Mouse (Mus musculus): ENCODE measurements around the gene Tmem223. TPM values are rescaled to one million over a fixed set of nuclear protein-coding genes. Genes with fewer than 3 reads are reported as not detected.
A peak's percentile ranks its signal among the peaks of the same experiment; 100 is the strongest.

The Tmem223 gene
- total RNA-seq, 1 experiment from 2014 or later: 15.5 TPM

DNA sequence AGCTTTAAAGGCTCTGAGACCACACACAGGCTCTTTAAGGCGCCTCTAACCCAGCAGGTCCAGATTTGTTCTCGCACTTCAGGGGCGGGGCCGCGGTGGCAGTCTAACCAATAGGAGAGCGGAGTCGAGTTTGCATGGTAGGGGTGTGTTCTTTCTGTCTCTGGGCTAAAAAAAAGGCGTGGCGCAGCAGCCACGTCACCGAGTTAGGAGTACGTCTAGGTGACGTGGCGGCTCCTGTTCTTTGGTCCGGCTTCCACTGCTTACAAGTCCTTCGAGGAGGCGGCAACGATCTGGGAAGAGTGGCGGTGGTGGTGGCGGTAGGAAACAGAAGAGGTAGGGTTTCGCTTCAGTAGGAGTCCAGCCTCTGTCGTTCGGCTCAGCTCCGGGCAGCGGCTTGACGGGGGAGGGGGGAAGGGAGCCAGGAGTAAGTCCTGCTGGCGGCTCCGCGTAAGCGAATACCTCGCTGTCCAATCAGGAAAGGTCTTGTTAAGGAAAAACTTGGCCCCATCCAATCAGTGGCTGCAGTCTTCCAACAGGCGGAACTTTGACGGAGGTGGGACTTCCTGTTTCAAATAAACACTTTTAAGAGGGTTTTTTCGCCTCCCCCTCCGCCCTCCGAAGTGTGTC, 29.4 kb upstream of the Tmem223 start, which contains the start of gene Stx5a:
Gene Stx5a, plus strand, starts transcription at position 171 of the 627 bp plus-strand sequence.
- ATAC-seq (ENCODE audit: extremely low read depth, insufficient number of reproducible peaks, low FRiP score, poor library complexity, severe bottlenecking): peak; percentile 93

GRCm38 (mm10) chr19:8742176-8742575, 28.6 kb upstream of the Tmem223 start:
- ATAC-seq (ENCODE audit: extremely low read depth, insufficient number of reproducible peaks, low FRiP score, poor library complexity, severe bottlenecking): no peak

DNA sequence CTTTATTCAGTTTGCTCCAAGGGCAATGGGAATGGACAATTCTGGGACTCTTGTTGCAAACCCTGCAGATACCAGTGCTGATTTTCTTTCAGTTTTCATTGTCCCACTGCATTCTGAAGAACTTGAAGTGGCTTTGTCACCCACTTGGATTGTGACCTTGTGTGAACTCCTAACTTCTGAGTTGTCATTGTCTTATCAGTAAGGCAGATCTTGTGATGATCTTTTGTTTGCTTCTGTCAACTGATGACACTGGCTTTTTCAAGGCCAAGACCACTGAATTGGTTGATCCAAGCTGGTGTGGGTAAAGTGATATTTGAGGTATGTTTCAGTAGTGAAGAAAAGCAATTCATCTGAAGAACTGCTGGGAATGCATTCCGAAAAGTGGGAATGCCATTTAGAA, 25.4 kb upstream of the Tmem223 start:
- ATAC-seq (ENCODE audit: extremely low read depth, insufficient number of reproducible peaks, low FRiP score, poor library complexity, severe bottlenecking): no peak

DNA sequence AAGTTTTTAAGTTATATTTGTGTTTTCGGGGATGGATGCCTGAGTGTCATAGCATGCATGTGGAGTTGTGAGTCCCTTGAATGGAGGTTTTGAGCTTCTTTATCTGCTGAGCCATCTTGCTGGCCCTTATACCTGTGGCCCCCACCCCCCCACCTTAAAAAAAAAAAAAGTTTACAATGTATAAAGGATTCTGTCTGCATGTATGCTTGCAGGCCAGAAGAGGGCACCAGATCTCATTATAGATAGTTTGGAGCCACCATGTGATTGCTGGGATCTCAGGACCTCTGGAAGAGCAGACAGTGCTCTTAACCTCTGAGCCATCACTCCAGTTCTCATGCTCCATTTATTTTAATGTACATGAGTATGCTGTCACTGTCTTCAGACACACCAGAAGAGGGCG, 23.4 kb upstream of the Tmem223 start:
- no peak for ATAC-seq (ENCODE audit: extremely low read depth, insufficient number of reproducible peaks, low FRiP score, poor library complexity, severe bottlenecking)

GRCm38 (mm10) chr19:8755652-8756051, 15.1 kb upstream of the Tmem223 start:
- no peak for ATAC-seq (ENCODE audit: extremely low read depth, insufficient number of reproducible peaks, low FRiP score, poor library complexity, severe bottlenecking)

DNA sequence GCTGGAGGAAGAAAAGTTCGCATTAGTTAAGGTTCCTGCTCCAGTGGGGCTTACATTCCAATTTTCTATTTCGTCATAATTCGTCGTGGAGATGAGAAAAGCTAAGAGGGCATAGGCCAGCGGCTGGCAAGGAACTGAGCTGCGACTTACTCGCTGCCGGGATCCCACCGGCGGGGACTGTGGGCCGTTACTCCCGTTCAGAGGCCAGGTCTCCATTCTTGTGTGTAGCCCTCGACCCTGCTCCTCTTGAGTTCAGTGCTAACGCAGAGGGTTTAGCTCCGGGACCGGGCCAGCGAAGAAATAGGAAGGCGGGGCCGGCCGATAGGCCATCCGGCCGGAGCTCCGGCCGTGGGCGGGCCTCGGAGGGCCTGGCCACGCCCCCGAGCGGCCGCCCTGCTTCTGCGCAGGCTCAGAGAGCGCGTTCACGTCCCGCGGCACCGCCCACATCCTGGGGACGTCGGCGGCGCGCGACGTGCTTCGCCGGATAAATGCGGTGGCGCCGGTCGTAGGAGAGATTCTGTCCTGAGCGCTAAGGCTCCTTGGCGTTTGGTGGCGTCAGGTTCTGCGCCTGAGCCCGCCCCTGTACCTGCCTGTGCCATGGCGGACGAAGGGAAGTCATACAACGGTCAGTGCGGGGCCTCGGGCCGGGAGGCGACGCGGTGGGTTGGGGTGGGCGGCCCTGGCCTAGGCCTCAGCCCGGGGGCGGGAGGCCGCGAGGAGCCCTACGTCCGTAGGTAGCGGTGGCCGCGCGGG, 14.0 kb upstream of the Tmem223 start, which contains the start of gene Nxf1:
Gene Nxf1, plus strand, starts transcription at position 439 of the 753 bp plus-strand sequence.
- ATAC-seq (ENCODE audit: extremely low read depth, insufficient number of reproducible peaks, low FRiP score, poor library complexity, severe bottlenecking): peak; percentile 92

DNA sequence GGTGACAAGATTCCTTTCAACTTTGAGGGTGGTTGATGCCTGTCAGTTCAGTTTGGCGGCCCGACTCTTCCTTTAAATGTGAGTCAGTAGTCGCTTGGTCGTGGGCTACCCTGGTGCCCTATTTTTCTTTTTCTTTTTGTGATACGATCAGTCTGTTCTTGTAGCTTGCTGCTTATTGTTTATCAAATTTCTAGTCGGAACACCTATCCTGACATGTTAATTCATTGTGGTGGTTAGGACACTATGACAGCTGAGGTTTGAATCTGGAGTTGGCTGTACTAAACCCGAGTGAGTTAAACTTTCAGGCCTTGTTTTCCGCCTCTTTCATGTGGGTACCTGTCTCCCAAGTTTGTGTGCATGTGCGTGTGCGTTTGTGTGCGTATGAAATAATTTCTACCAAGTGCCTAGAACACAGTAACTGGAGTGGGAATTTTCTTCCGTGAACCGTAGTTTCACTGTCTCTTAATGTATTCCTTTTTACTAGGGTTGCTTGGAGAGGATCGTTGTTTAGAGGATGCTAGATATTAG, 13.3 kb upstream of the Tmem223 start:
- ATAC-seq (ENCODE audit: extremely low read depth, insufficient number of reproducible peaks, low FRiP score, poor library complexity, severe bottlenecking): no peak

DNA sequence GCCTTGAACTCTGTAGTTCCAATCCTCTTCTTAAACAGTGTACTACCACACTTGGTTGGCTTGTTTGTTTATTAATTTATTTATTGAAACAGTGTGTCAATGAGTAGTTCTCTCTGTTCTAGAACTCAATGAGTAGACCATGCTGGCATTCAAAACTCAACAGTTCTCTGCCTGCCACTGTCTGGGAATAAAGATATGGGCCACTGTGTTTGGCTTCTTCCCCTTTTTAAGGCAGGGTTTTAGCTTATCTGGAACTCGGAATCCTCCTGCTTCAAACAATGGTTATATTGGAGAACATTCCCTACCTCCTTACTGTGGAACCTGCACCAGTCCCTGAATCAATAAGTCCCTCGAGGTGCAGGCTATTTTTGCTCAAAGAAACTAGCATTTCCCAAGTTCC, 11.9 kb upstream of the Tmem223 start:
- ATAC-seq (ENCODE audit: extremely low read depth, insufficient number of reproducible peaks, low FRiP score, poor library complexity, severe bottlenecking): no peak

GRCm38 (mm10) chr19:8760757-8761156, 10.0 kb upstream of the Tmem223 start:
- ATAC-seq (ENCODE audit: extremely low read depth, insufficient number of reproducible peaks, low FRiP score, poor library complexity, severe bottlenecking): no peak

GRCm38 (mm10) chr19:8763276-8763675, 7.5 kb upstream of the Tmem223 start:
- no peak for ATAC-seq (ENCODE audit: extremely low read depth, insufficient number of reproducible peaks, low FRiP score, poor library complexity, severe bottlenecking)

- ATAC-seq (ENCODE audit: extremely low read depth, insufficient number of reproducible peaks, low FRiP score, poor library complexity, severe bottlenecking): no peak
These were observed 5.2 kb upstream of the Tmem223 start for GRCm38 (mm10) chr19:8765562-8765961.

- ATAC-seq (ENCODE audit: extremely low read depth, insufficient number of reproducible peaks, low FRiP score, poor library complexity, severe bottlenecking): no peak
These were observed 2.2 kb downstream of the Tmem223 start for GRCm38 (mm10) chr19:8772996-8773395.

- ATAC-seq (ENCODE audit: extremely low read depth, insufficient number of reproducible peaks, low FRiP score, poor library complexity, severe bottlenecking): no peak
These were observed 2.6 kb downstream of the Tmem223 start for GRCm38 (mm10) chr19:8773409-8773808.

- ATAC-seq (ENCODE audit: extremely low read depth, insufficient number of reproducible peaks, low FRiP score, poor library complexity, severe bottlenecking): peak; percentile 91
These were observed 3.5 kb downstream of the Tmem223 start, which contains the start of gene Tmem179b for GRCm38 (mm10) chr19:8774086-8774835. Tmem179b (minus strand) TSS chr19:8774467.

DNA sequence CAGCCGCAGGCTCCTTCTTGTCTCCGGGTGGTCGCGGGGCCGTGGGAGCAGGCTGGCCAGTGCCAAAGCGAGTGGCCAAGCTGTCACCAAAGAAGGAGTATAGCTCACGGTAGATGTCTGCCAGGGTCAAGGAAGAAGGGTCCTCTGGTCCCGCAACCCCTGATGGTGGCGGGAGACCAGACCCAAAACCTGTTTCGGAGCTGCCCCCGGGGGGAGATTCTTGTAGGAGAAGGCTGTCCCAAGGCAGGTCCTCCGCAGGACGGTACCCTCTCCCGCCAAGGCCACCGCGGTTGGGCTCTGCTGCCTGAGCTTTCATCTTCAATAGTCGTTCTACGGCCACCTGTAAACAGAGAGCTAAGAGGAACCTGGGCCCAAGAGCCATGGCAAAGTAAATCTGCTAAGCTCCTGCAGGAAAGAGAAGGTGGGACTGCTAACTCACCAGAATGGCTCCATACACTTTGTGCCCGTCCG, 4.2 kb downstream of the Tmem223 start:
- ATAC-seq (ENCODE audit: extremely low read depth, insufficient number of reproducible peaks, low FRiP score, poor library complexity, severe bottlenecking): no peak

- ATAC-seq (ENCODE audit: extremely low read depth, insufficient number of reproducible peaks, low FRiP score, poor library complexity, severe bottlenecking): peak; percentile 98
These were observed 15.4 kb downstream of the Tmem223 start, which contains the start of gene Taf6l for GRCm38 (mm10) chr19:8786008-8786781. Taf6l (minus strand) TSS chr19:8786417.

DNA sequence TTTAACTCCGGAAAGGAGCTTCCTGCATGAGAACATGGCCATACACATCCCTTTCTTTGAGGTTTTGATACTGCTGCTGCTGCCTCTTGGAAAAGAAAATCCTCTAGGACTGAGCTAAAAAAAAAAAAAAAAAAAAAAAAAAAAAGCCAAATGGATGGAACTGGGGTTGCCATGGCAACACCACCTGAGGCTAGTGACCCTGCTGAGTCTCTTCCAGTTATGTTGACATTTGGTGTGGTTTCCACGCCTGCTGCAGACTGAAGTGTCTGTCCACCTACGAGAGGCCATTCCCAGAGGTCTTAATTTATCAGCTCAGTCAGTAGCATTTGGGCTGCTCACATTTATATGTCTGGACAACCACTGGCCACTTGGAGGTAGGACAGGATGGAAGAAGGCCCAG, 17.7 kb downstream of the Tmem223 start:
- no peak for ATAC-seq (ENCODE audit: extremely low read depth, insufficient number of reproducible peaks, low FRiP score, poor library complexity, severe bottlenecking)

- ATAC-seq (ENCODE audit: extremely low read depth, insufficient number of reproducible peaks, low FRiP score, poor library complexity, severe bottlenecking): no peak
These were observed 18.4 kb downstream of the Tmem223 start for GRCm38 (mm10) chr19:8789171-8789570.

Data from neutrophil, adult 5-6 weeks (primary cell).